Mouse (Mus musculus) megakaryocyte, embryonic 14.5 days (primary cell): ENCODE measurements around the gene Itgb5.

Source experiments
- FLI1 ChIP-seq: IDR thresholded peaks from 2 replicates; pipeline ENCODE4 v1.6.1; 2012; ENCODE audit warnings: low read length, inconsistent platforms, mixed read lengths
- GATA1 ChIP-seq: IDR thresholded peaks from 3 replicates; pipeline ENCODE4 v1.6.1; 2012; ENCODE audit warnings: mixed read lengths, low read length, inconsistent platforms, borderline replicate concordance

- TF ChIP-seq FLI1: no peak
- TF ChIP-seq GATA1: no peak
These were observed 103.9 kb downstream of the Itgb5 start for GRCm38 (mm10) chr16:33933411-33933810.
